Mouse (Mus musculus) lung, adult 2 months (tissue): ENCODE measurements around the gene Ttc25. TPM values are rescaled to one million over a fixed set of nuclear protein-coding genes. Genes with fewer than 3 reads are reported as not detected.

Source experiments
- DNase-seq: peaks from one replicate; pipeline ENCODE4 v3.0.0; 2022
- H3K4me1 ChIP-seq: fragments of 200-500 bp; 2 replicates; pipeline ENCODE4 v1.6.1; 2011; ENCODE audit warnings: low read length; ENCODE audit not compliant: control insufficient read depth, insufficient read depth
- H3K4me3 ChIP-seq: fragments of 200-500 bp; replicated peaks from 2 replicates; pipeline ENCODE3; 2011; ENCODE audit warnings: low read depth, mild to moderate bottlenecking, control low read depth, low read length; ENCODE audit errors: extremely low read depth
- CTCF ChIP-seq: fragments of 200-500 bp; IDR thresholded peaks from 2 replicates; pipeline ENCODE4 v1.5.1; 2011; ENCODE audit warnings: mild to moderate bottlenecking, low read length, control low read depth; ENCODE audit not compliant: insufficient read depth
- POLR2A ChIP-seq: fragments of 200-500 bp; IDR thresholded peaks from 2 replicates; pipeline ENCODE4 v1.6.1; 2011; ENCODE audit warnings: low read depth, mild to moderate bottlenecking, control low read depth, low read length, borderline replicate concordance; ENCODE audit errors: extremely low read depth
- WGBS: fragments of 180-500 bp; shearing (Covaris S2); methylation state at CpG from one replicate; pipeline ENCODE4 v1.1.7; 2018; 5-methylcytosine and 5-hydroxymethylcytosine counted together
- polyA plus RNA-seq: library from polyadenylated mRNA; depleted of rRNA; stranded (reverse); fragments of >200 nt; gene quantifications from 2 replicates; pipeline ENCODE4 v1.2.3, GENCODE M21; 2012

Gene Ttc25
- polyA plus RNA-seq, 1 experiment = 3.4 TPM

GRCm38 (mm10) chr11:100588462-100588861 is 43.1 kb downstream of the Ttc25 start:
- TF ChIP-seq POLR2A = no peak
- TF ChIP-seq CTCF = no peak
- Histone ChIP-seq H3K4me3 (no peak overlapping the region), H3K4me1 (no peaks in the 10 kb centered on the region; the same call in 1 of the 2 replicates)
- DNase-seq = no peak
- 52% methylated on average over 2 of the region's 2 CpGs for WGBS

- TF ChIP-seq POLR2A (no peak), CTCF (no peak)
- no peak for DNase-seq
- 92% methylated on average over 11 of the region's 11 CpGs for WGBS
Measured at GRCm38 (mm10) chr11:100592346-100593046, 47.1 kb downstream of the Ttc25 start.

GRCm38 (mm10) chr11:100594608-100595007 is 49.2 kb downstream of the Ttc25 start:
- WGBS = 81% methylated on average over 7 of the region's 7 CpGs
- H3K4me1 ChIP-seq = no peaks in the 10 kb centered on the region
- H3K4me3 ChIP-seq = no peak overlapping the region
- DNase-seq = no peak
- no peak for TF ChIP-seq CTCF
- TF ChIP-seq POLR2A = no peak

More at GRCm38 (mm10) chr11:100592346-100593046, 47.1 kb downstream of the Ttc25 start:
- Histone ChIP-seq H3K4me1 (no peaks in the 10 kb centered on the region; the same call in 1 of the 2 replicates), H3K4me3 (no peak overlapping the region)

- H3K4me1 ChIP-seq = no peaks in the 10 kb centered on the region
- TF ChIP-seq CTCF = no peak
- no peak for TF ChIP-seq POLR2A
- H3K4me3 ChIP-seq = no peak overlapping the region
- WGBS = 73% methylated on average over 4 of the region's 4 CpGs
- DNase-seq = no peak
Measured at GRCm38 (mm10) chr11:100595533-100595932, 50.1 kb downstream of the Ttc25 start.

- 61% methylated on average over 4 of the region's 4 CpGs for WGBS
- TF ChIP-seq CTCF (no peak), POLR2A (no peak)
- DNase-seq = no peak
- Histone ChIP-seq H3K4me1 (no peaks in the 10 kb centered on the region), H3K4me3 (no peak overlapping the region)
Measured at GRCm38 (mm10) chr11:100598074-100598473, 52.7 kb downstream of the Ttc25 start.

- no peak for DNase-seq
- no peak for TF ChIP-seq CTCF
- no peak for TF ChIP-seq POLR2A
- Histone ChIP-seq H3K4me1 (peaks cover 7% of the 10 kb centered on the region), H3K4me3 (no peak overlapping the region)
- WGBS = 88% methylated on average over 3 of the region's 3 CpGs
Measured at GRCm38 (mm10) chr11:100601372-100601771, 56.0 kb downstream of the Ttc25 start.

GRCm38 (mm10) chr11:100603155-100603554 is 57.7 kb downstream of the Ttc25 start:
- no peak for DNase-seq
- no peak overlapping the region for H3K4me3 ChIP-seq
- TF ChIP-seq POLR2A (no peak), CTCF (no peak)
- peaks cover 8% of the 10 kb centered on the region for H3K4me1 ChIP-seq
- 75% methylated on average over 9 of the region's 9 CpGs for WGBS

- 78% methylated on average over 8 of the region's 8 CpGs for WGBS
- no peak for DNase-seq
- TF ChIP-seq CTCF = no peak
- TF ChIP-seq POLR2A = no peak
- Histone ChIP-seq H3K4me1 (peaks cover 13% of the 10 kb centered on the region), H3K4me3 (no peak overlapping the region)
Measured at GRCm38 (mm10) chr11:100603813-100604212, 58.4 kb downstream of the Ttc25 start.

- Histone ChIP-seq H3K4me1 (peaks cover 19% of the 10 kb centered on the region), H3K4me3 (no peak overlapping the region)
- WGBS = 72% methylated on average over 4 of the region's 4 CpGs
- no peak for TF ChIP-seq POLR2A
- TF ChIP-seq CTCF = no peak
- DNase-seq = no peak
Measured at GRCm38 (mm10) chr11:100604321-100605005, 59.1 kb downstream of the Ttc25 start.
